Mouse (Mus musculus) heart, postnatal 25 days (tissue): ENCODE measurements around the gene Blcap. TPM values are rescaled to one million over a fixed set of nuclear protein-coding genes. Genes with fewer than 3 reads are reported as not detected.

Source experiments
- DNase-seq: peaks from one replicate; pipeline ENCODE4 v3.0.0; 2022; ENCODE audit warnings: low spot score
- intact Hi-C: fragments of 180-260 bp; cut with DNase I; formaldehyde crosslinking; loops from one replicate; pipeline ENCODE4 v1.15.1; 2025
- total RNA-seq, 2 experiments: library from RNA; stranded (reverse); gene quantifications; 2 replicates each; pipeline ENCODE4 v1.2.3; 2021

The Blcap gene
- total RNA-seq, 2 experiments from 2014 or later = 51.8 to 54.9 TPM

DNA sequence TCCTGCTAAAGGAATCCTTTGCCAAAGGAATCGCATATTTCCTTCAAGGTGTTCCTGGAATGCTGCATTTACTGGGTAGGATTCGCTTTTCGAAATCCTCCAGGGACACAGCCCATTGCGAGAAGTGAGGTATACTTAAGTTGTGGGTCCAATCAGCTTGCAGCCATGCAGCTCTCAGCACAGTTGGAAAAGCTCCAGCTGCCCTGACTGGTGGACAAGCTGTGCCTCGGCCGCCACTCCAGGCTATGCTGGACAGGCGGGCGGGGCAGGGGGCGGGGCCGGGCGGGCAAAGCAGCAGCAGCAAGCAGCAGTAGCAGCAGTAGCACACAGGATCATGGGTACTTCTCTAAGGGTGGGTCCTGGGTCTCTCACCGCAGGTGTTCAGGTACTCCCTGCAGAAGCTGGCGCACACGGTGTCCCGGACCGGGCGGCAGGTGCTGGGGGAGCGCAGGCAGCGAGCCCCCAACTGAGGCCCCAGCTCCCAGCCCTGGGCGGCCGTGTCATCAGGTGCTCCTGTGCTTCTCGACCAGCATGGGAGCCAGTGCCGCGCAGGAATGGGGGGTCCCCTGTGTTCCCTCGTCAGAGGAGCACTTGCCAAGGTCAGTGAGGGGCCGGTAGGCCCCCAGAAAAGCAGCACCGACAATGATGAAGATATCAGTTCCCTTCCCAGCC lies 9.8 kb downstream of the Blcap start:
- intact Hi-C loops = no loop called here
- peak; percentile 72 for DNase-seq

DNA sequence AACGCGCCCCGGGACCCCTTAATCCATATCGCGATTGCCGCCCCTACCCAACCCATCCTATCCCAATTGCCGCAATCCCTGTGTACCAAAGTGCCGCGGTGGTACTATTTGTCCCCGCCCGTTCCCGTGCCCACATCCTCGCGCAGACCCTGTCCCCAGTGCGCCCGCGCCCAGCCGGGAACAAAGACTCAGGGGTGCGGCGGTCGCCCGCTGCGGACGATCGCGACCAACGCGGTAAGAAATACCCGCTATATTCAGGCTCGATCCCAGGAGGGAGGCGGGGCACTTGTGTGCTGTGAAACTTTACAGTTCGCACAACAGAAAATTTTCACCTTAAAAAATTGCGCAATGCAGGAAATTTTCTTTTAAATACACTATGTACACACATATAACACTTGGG lies 10.8 kb downstream of the Blcap start:
- intact Hi-C loops = no loop called here
- DNase-seq = no peak

DNA sequence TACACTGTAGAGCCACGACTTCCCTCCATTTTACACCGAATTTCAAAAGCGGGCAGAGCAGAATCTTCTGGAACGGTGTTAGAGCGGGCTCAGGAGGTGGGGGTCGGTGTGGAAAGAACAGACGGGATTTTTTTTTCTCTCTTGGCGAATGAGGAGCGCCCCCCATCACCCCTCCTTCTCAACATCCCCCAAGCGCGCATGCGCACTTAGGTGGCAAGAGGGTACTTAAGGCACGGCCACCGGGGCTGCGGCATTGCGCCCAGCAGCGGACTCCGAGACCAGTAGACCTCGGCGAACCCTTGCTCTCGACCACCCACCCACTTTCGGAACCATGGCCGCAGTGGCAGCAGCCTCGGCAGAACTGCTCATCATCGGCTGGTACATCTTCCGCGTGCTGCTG lies 11.2 kb downstream of the Blcap start, which contains the start of gene Nnat:
Gene Nnat (plus strand): TSS at position 221 of the 400 bp plus-strand sequence.
- no peak for DNase-seq
- intact Hi-C loops = no loop called here

DNA sequence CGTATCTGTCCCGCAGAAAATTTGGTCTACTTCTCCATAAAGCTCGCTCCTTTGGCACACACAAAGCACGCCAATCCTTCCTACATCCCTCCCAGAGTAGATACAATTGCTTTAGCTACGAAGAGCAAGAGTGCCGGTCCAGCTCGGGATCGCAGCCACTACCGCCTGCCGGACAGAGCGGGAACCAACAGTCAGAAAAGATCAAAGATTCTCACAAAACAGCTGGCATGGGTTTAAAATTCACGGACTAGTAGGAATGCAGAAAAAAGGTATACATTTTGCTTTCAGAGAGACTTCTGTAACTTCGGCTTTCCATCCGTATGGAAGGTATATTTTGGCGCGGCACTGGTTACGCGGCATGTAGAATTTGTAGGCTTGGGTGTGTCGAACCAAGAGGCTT lies 11.6 kb downstream of the Blcap start:
- no peak for DNase-seq
- intact Hi-C loops = no loop called here

DNA sequence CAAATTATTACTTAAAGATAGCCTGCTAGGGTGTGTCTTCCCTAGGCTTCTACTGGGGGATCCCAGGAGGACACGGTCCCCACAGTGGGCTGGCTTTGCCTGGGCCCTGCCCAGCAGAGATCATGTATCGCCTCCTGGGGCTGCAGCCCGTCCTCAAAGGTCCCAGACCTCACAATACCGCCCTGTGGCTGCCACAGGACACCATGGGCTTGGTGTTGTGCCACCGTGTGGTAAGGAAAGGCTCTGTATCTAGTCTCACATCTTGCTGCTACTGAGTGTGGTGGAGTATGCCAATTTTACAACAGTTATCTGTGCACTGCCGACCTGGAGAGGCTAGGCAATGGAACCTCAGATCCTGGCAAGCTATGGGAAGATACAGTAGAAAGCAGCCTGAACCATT lies 12.6 kb downstream of the Blcap start:
- intact Hi-C loops = no loop called here
- no peak for DNase-seq

DNA sequence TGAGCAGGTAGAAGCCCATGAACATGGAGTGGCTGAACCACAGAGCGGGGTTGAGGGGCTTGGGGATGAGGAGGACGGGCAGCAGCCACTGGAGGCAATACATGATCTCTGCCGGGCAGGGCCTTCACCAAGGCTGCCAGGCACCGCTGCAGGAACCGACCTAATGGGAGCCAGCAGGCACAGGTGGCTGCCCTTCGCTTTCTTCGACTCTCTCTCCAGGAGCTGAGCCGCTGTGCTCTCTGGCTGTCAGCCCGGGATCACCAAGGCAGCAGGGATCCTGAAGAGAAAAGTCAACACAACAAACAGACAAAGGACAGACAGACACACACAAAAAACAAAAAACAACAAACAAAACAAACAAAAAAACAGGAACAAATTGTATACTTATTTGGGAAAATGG lies 13.0 kb downstream of the Blcap start:
- intact Hi-C loops = no loop called here
- no peak for DNase-seq

DNA sequence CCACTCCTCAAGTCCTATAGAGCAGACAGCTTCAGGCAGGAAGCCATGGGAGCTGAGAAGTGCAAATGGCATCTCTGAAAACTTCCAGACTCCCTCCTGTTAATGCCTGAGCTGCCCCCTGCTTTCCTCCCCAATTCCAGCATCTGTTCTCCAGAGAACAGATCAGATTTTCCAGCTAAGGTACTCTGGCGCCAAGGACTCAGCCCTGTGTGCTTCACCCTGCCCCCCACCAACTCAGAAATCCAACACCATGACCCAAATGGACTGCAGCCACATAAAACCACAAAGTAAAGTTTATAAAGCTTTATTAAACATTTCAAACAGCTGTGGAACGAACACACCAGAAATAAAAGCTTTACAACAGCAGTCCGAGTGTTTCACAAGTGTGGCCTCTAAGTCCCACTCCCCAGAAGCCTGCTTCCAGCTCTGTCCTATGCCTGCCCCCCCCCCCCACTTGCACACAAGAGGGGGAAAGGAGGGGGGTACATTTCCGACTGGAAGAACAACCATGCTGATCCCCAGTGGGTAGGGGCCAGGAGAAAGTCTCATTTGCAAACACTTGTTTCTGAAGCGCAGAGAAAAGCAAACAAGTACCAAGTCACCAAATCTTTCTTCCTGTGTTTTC lies 14.9 kb downstream of the Blcap start:
- no peak for DNase-seq
- intact Hi-C loops = no loop called here

DNA sequence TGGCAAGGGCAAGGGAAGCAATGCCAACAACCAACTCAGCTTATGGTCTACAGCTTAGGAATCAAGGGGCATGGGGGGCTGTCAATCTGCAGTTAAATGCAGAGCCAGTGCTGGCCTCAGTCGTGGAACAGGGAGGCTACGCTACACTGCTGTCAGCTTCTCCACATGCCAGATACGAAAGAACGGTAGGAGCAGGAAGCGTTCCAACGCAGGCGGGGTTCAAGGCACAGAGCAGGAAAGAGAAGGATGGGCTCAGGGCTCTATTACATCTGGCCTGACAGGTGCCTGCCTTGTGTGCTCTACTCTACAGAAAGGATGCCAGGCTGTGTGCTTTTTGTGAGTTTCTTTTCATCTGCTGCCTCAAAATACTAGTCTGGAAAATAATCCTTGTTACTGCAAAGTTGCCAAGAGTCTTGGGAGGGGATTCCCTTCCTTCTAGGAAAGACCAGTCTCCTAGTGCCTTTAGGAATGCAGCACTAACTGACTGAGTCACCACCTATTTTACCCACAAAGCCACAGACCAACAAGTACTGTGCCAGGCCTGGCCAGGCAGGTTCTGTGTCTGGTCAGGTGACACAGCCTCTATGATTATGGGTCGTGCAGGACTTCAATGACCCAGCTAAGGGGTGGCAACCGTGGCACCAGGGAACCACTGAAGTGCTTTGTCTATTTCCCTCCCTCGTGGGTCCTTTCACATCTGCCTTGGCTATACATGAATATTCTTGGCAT lies 18.8 kb downstream of the Blcap start:
- intact Hi-C loops = no loop called here
- DNase-seq = no peak

DNA sequence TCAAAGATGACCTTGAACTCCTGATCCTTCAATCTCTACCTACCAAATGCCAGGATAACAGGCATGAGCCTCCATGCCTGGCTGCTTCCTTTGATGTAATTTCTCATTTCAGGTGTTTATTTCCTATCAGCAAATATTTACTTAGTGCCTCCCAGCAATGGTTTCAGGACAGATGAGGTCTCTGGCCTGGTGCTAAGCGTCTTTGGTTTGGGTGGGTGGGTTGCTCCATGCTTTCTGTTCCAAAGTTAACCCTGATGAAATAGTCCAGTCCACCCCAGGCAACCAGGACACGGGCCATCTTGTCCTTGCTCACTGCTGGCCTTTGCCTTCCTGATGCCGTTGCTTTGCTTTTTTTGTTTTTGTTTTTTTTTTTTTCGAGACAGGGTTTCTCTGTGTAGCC lies 20.8 kb downstream of the Blcap start:
- intact Hi-C loops = no loop called here
- no peak for DNase-seq

DNA sequence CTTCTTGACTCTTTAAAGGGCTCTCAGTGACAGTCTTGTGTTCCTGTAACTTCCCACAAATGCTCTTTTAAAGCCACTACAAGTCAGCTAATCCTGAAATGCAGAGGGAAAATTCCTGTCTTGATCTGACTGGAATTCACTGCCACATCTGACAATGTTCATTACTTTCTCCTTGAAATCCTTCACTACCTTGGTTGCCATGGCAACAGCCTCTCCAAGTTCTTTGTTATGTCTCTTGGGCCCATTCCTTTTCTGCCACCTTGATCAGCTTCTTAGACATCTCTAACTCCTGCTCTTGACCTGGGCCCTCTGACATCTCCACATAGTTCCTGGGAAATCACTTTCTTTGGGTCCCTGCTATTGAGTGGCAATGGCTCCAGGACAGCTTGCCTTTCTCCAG lies 24.4 kb downstream of the Blcap start:
- intact Hi-C loops = no loop called here
- DNase-seq = no peak

DNA sequence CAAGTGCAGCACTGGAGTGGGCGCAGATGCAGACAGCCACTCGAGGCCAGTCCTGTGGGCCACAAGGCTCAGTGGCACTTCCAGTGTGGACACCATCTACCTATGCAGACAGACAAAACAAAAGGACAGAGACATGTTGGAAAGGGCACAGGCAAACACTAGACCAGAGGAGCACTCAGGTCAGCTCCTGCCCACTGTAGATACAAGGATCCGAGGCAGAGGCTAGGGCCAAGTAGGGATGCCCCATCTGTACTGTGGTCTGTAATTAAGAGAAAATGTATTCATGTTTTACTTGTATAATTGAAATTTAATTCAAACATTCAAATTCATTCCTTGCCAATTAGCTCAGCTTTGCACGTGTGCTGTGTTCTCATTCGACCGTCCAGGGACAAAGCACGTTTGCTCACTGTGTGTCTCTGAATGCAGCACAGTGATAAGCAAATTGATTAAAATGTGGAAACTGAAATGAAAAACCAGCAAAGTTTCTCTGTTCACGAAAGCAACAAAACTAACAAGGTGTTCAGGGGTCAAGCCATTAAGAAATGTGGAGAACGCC lies 26.7 kb downstream of the Blcap start:
- no peak for DNase-seq
- intact Hi-C loops = no loop called here

DNA sequence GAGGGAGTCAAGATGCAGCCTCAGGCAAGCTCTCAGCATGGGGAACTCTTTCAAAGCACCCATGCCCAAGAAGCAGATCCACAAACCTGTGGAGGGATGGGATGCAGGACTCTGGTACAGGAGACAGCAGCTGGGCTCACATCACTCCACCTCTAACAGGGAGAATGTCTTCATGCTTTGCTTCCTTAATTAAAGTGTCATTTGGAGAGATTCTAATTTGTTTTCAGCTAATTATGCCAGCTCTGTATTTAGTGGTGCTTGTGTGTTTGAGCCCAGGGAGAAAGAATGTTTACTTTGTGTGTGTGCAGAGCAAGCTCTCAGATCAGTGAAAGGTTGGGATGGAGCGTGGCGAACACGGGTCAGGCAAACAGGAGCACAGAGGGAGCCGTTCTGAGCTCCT lies 28.7 kb downstream of the Blcap start:
- no peak for DNase-seq
- intact Hi-C loops = no loop called here

DNA sequence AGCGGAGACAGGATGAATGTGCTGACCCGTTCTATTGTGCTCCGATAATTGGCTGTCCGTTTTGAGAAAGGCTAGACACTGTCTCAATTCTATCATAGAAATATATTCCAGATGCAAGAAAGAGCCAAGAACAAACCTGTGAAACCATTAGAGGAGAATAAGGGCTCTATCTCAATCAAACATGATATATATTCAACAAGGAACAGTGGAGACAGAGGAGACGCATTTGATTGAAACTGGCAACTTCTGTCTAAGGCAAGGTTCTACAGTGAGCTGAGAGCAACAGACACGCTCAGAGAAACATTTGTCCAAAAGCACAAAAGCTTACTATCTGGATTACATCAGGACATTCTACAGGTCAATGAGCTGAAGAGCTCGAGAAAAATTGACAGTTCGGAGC lies 29.4 kb downstream of the Blcap start:
- DNase-seq = no peak
- intact Hi-C loops = no loop called here

DNA sequence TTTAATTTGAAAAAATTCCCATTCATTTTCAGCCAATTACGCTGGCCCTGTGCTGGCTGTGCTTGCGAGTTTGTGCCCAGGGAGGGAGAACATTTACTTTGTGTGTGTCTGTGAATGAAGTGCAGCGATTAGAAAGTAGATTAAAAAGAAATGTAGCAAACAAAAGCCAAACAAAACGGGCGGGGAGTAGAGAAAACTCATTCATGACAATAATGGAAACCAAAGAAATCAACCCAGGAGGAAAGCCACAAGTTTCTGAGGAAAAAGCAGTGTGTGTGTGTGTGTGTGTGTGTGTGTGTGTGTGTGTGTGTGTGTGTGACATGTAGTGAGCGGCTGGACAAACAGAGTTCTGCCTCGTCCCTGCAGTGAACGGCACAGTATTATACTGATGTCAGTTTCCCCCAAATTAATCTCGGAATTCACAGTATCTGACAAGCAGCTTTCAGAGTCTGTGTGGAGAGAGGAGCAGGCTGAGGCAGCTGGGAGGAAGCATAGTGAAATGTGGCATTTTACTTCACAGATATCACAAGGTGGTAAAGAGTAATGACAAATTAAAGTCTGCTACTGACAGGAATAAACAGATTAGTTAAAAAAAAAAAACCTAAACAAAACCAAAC lies 30.0 kb downstream of the Blcap start:
- no peak for DNase-seq
- intact Hi-C loops = no loop called here

DNA sequence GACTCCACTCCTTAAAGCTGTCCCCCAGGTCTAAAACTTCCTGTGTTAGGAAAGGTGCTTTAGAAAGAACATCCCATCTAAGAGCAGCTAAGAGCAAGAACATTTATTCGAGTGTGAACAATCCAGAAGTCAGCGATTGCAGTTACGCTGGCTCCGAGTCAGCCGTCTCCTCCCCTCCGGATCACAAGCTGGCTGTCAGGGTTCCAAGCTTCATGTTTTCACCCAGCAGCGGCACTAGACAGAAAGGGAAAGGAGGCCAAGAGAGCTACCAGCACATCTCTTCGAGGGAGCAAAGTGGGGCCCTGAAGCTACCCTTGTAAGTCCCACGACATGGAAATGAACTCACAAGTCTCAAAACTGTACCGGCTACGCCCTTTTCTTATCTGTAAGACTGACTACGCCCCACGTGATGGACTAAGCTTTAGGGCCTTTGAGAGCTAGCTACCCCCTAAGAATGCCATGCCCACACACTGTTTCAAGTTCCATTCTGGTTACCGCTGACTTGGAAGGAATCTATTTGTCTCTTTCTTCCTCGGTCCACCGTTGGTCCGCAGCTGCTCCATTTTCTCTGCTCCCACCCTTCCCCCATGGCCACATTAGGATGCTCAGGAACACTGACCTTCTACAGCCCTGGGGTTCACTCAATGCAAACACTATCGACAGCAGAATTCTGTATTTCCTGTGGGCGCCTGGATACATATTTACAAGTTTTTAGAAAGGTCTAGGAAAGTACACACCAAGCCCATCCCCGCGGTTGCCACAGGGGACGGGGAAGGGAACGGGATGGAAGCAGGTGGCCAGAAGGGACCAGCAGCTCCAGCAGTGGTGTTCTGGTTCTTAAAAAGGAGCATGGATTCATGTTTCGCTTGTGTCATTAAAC lies 30.8 kb downstream of the Blcap start:
- intact Hi-C loops = no loop called here

DNA sequence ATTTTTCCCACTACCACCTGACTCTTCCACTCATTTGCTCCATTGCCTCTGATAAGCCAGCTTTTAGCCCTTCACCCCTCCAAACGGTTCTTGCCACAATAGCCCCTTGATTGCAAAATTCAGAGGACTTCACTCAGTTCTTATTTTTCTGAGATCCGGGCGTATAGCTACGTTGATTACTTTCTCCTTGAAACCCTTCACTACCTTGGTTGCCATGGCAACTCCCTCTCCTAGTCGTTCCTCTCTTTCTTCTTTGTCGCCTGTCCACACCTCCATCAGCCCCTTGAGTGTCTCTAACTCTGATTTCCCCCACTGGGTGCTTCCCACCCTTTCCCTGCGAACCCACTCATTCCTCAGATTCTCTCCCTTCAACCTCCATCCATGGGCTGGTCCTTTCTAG lies 34.0 kb downstream of the Blcap start:
- intact Hi-C loops = no loop called here
- no peak for DNase-seq

More for the DNA sequence above, 30.8 kb downstream of the Blcap start:
- DNase-seq = peak; percentile 37

DNA sequence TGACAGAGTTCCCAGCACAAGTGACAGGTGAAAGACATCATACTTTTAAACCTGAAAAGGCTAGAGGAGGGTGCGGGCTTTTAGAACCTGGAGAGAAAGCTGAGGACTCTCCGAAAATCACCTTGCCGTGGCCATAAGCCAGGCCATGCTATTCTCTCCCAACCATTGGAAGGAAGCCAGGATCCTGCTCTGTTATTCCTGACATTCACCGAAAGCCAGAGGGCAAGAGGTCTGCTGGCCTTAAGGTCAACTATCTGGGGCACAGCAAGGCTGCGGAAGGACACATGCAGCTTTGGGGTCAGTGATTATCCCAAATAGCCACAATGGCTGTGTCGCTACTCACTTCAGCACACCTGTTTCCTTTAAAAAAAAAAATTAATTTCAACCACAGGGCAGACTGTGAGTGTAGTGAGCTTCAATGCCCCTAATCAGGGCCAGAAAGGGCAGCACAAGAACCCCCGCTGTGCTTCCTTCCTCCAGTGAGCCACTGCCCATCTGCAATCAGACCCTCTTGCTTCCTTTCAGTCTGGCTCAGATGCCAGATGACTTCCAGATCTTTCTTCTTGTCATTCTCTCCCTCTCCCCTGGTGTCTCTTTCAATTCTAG lies 34.5 kb downstream of the Blcap start:
- DNase-seq = no peak
- intact Hi-C loops = no loop called here

DNA sequence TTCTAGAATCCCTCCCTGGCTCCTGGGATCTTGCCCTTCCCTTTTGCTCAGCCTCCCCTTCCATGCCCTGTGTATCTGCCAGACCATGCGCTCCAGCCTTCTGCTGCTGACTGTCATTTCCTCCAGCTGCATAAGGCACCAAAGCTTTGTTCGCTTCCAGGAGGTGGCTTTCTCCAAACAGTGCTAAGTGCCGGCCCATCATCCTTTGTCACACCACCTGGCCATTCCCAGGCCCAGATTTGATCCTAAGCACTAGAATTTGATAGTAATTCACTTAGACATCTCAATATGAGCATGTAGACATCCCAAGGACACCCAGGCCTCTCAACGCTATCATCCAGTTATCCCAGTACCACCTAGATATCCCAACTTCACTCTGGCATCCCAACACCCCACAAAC lies 36.9 kb downstream of the Blcap start:
- no peak for DNase-seq
- intact Hi-C loops = no loop called here

DNA sequence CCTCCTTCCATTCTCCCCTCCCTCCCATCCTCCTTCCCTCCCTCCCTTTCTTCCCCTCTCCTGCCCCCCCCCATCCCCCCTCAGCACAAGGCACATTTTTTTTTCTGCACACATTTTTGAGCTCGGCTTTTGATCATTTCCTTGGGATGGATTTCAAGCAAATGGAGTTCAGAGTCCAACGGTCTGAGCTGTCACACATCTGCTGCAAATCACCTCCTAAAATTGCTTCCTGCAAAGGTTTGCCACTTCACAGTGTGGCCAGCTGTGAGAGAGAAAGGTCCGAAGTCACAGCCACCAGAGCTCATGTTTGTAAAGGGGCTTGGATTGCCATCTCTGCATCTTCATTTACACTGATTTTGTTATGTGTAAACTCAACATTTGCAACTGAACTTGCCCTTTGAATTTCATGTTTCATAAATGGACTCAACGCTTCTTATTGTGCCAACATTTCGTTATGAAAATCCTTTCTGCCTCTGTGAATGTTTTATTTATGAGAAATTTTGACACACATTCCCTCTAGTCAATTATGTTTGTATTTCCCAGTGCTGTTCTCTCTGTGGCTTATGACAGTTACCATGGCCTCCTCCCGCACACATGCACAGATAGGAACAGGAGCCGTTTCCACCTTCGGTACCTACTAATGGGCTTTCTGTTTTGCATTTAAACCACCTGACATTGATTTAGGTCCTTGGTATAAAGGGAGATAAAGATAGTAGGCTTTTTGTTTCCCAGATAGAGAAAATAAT lies 39.2 kb downstream of the Blcap start:
- no peak for DNase-seq
- intact Hi-C loops = no loop called here
